Mouse (Mus musculus): Measurements from ENCODE around the gene Spata48.

Spata48 gene

DNA sequence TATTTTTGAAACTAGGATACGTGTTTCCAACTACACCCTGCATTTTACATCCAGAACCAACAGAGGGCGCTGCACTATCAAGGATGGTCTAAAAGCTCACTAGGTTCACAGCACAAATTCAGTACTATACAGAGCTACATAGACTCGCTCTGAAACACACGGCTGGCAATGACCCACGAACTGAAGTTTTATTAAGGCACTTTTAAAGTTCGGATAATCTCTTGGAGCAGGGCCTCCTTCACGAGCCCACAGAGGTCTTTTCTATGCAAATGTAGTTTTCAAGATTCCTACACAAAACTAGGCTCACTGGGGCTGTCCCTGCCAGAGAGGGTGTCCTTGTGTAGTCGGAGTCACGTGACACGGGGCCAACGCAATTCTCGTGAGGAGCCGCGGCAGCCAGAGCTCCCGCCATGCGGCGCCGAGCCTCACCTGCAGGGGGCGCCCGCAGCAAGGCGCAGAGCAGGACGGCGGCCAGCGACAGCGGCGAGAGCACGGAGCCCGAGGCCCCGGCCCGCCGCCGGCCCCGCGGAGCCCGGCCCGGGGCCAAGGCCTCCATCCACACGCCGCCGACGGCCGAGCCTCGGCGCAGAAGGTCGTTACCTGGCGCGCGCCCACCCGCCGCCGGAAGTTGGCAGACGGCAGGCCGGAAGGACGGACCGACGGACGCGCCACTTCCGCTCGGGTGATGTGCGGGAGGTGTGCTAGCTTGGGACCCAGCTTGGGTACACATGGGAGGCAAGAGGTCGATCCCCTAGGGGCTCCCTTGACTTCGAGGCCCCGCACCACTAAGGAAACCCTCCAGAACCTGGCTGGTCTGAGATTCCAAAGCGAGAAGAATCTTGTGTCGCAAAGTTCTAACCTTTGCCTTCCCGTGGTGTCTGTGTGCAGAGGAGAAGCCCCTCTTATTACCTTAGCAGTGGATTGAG lies at the start of gene Spata48, which contains the start of gene Zpbp:
Gene Spata48 (plus strand): TSS at position 460 of the 926 bp plus-strand sequence.
Gene Zpbp (minus strand): TSS at position 774 of the 926 bp plus-strand sequence.
- DNase-seq: peak; percentile 81

DNA sequence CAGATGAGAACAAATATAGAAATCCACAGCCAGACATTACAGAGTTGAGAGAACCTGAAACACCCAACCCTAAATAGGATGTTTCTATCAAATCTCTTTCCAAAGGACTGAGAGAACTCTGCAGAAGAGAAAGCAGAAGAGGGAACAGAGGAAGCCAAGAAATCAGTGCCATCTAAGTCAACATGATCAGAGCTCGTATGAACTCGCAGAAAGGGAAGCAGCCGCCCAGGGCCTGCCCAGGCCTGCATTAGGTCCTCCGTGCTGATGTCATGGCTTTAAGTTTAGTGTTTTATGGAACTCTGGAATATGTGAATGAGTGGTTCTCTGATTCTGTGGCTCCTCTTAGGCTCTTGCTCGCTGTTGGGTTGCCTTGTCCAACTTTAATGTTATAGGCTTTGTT lies 47.7 kb upstream of the Spata48 start:
- DNase-seq: no peak

DNA sequence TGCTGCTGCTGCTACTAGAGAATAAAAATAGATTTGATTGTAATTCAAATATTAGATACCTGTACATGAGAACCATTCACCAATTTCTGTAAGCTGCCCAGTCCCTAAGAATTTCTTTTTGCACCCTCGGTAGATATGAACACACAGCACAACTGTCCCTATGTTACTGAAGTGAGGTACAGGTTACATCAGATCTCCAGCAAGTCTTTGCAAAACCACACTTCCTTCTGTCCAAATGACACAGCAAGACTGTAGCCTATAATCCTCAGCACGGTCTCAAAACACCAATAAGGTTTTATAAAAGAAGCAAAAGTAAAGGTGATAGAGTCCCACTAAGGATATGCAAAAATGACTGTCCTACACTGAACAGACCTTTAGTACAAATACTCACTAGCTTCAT lies 44.5 kb upstream of the Spata48 start:
- no peak for DNase-seq

DNA sequence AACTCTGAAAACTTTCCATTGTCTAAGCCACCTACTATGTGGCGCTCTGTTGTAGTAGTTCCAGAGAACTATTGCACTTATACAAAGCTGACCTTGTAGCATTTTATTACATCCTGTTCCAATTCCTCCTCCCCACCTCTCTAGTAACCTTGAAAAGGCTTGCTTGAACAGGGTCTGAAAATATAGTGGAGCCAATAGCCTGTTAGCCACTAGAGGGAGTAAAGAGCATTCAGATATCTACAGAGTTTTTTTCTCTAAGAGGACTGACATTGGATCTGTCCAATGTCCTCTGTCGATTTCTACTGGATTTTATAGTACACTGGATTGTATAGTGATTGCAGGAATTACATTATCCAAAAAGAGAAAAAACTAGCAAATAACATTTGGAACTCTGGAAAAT lies 6.9 kb upstream of the Spata48 start:
- DNase-seq: no peak

DNA sequence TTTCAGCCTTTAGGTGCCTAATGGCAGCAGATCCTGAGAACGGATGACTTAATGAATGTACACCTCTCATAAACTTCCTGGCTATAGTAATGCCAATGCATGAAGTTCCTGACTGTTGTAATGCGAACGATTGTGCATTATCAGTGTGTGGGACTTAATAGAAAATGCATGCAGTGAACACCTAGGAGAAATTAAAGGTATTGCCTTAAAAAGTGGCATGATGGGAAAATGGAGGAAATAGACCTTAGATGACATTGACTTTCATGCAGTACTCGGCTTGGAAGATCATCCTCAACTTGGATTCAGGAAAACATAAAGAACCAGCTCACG lies 632 bp downstream of the Spata48 start:
- no peak for DNase-seq

DNA sequence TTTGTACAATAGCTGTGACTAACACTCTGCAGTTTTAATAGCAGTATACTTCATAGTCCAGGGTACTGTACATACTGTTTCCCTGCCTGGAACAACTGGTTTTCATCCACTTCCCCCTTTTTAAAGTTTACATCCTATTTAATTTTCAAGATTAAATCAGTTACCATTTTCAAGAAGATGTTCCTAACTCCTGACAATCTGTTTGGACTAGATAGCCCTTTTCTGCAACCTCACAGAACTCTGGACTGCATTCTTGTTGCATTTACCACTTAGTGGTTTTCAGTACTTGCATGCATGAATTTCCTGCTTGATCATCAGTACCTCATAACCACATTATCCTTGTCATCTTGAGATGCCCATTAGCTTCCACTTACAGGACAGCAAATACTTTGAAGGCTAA lies 7.0 kb downstream of the Spata48 start:
- DNase-seq: no peak

DNA sequence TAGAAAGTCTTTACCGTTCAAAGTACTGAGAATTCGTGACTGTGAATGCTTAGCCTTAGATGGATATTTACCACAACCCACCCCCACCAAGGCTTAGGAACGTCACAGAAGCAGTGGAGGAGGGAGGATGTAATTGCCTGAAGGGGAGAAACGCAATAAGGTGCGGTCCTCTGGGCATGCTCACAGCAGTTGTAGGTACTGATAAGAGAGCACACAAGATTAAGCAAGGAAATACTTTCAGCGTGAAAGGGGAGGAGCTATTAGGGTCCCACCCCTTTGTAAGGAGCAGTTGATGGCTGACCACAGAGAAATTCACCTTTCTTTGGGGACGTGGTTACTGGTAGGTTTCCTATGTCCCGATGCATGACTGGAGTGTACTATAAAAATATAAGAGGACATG lies 22.5 kb downstream of the Spata48 start:
- no peak for DNase-seq

DNA sequence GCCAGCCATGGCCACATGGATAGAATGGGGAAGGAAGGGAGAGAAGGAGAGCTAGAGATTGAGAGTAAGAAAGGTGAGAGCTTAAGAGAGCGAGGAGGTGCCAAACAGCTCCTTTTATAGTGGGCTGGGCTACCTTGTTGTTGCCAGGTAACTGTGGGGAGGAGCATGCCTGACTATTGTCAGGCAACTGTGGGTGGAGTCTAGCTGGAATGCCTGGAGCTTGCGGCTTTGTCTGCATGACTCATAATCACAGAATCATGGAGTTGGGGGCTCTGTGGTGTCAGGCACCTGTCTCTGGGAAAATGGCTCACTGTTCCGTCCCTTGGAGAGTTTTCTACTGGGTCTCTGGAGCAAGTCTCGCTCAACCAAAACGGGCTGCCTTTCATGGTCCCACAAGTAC lies 30.1 kb downstream of the Spata48 start:
- DNase-seq: no peak

DNA sequence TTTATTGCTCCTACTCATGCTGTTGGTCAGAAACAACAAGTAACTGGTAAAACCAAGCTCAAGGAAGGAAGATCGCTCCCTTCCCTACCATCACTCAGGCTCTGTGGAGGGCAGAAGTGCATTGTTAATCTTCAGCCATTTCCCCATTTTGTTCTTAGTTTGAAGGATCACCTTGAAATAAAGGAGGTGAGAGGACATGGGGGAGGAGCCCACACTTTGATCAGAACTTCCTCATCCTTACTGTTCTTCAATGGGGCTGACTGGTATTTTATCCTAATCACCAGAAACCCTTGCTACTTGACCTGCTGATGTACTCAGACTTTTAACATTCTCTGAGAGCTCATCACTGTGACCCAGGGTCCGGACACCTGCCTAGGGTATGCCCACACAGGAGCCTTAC lies 33.8 kb downstream of the Spata48 start:
- no peak for DNase-seq

DNA sequence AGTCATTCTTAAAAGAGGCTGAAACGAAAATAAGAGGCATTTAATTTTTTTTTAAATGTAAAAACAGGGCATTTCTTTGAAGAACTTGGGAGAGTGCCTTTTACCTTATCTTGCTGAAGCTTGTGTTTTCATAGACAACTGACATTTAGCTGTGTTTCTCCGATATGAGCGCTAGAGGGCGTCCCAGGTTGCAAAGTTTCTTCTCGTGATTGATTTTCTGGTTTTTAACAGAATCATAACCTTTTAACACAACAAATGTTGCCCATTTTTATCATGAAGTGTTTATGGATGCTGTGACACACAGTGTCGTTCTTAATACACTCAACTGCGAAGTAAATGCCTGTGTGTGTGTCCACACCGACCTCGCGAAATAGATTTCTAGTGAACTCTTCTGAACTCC lies 38.0 kb downstream of the Spata48 start:
- DNase-seq: no peak

DNA sequence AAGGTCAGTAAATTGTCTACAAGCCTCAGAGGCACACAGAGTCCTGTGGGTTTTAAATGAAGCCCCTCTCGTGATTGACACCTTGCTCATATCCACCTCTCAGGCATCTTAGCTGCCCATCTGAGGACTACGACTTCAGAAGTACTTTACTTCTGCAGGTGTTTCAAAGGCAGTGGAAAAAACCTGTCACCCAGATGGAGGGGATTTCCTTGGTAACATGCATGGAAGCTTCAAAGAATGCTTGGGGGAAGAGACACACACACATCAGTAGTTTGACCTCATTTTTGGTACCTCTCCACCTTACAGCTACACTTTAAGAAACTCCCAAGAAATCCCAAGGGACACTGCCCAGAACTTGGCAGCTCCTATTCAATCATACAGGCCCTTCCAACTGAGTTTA lies 44.3 kb downstream of the Spata48 start:
- no peak for DNase-seq

DNA sequence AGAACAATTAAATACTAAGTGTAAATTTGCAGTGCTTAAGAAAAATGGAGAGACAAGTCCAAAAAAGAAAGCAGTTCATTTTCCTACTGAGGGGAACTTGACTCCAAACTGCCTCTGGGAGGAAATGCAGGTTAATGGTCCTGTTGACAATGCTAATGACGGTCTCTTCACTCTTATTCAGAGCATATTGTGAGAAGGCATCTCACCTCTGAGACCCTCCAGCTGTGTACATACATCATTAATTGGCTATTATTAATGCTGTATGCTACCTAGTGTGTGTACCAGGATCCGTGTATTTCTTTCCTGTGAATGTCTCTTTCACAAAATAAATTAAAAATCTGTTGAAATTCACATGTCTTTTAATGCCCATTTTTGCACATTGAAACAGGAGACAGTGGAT lies 47.5 kb downstream of the Spata48 start:
- DNase-seq: no peak

DNA sequence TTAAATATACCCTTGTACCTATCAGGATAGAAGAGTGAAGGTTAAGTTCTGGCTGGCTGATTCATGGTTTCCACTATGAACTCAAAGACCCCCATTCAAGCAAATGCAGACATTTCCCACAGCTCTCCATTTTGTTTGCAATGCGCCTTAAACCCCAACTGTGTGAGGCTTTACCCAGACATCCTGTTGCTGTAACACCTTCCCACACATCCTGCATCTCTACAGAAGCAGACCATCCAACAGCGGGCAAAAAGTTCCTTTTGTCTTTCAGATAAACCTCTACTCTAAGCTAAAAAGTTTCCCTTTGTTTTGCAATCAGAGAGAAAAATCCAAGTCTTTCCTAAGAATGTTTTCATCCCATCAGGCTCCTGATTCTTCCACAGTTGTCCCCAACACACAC lies 50.2 kb downstream of the Spata48 start:
- DNase-seq: no peak

DNA sequence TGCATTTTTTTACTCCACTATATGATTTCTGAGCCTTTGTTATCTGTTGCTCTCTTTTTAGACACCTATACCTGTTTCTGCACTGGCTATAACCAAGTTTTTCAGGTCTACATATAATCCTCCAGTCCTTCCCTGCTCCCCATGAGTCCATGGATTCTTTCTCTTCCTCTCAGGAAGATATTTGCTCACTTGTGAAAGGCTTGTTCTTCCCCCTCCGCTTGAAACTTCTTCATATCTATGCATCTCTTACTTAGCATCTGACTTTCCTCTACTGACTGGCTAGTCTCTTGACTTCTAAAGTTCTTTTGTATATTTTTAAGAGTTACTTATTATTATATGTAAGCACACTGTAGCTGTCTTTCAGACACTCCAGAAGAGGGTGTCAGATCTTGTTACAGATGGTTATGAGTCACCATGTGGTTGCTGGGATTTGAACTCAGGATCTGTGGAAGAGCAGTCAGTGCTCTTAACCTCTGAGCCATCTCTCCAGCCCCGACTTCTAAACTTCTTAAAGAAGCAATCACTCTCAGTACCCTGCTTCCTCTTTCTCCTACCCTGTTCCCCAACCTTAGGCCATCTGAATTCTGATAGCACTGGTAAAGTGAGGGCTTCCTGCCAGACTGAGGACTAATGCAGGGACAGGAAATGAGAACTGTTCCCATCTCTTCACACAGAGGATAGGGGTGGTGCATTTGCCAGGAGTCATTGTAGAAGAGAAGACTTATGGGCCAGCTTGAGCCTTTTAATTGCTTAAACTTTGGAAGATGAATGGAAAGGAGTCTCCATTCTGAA lies 51.3 kb downstream of the Spata48 start:
- no peak for DNase-seq

DNA sequence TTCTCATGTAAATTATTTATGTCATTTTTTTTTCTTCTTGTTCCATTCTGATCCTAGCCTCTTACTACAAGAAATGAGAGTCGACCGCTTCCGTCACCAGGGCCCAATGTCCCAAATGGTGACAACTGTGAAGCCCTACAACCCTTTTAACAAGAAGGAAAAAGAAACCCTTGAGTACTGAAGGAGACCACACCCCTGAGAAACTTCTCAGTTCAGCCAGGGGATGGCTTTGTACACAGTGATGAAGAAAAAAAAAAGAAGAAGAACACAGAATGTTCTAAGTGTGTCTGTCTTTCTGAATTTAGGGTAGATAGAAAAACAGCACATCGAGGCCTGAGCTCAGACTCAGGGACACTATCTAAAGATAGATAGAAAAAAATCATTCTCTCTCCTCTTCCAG lies 53.0 kb downstream of the Spata48 start:
- no peak for DNase-seq

DNA sequence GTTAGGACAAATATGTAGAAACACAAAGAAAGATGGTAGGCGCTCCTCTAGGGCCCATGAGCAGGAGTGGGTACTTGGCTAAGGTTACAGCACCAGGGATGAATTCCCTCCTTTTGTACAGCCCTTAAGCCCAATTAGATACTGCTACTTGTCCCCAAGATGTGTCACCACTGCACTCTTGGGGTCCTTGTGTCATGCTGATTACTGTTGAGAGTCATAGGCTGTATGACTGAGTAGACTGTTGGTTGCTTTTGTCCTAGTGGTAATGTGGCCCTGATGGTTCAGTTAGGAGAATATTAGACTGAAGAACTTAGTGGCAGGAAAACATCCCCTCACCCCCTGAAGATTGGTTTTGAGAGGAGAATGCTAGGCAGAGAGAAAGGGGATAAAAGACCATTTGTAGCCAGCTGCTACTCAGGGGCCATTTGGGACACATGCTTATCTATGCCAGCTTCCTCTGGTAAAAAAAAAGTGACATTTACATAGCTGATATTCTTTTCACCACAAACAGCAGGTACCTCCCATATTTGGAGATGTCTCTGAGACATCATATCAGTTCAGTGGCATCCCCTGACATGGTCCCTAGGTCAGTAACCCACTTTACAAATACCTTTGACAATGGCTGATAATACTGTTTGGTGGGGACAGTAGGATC lies 56.0 kb downstream of the Spata48 start:
- no peak for DNase-seq

DNA sequence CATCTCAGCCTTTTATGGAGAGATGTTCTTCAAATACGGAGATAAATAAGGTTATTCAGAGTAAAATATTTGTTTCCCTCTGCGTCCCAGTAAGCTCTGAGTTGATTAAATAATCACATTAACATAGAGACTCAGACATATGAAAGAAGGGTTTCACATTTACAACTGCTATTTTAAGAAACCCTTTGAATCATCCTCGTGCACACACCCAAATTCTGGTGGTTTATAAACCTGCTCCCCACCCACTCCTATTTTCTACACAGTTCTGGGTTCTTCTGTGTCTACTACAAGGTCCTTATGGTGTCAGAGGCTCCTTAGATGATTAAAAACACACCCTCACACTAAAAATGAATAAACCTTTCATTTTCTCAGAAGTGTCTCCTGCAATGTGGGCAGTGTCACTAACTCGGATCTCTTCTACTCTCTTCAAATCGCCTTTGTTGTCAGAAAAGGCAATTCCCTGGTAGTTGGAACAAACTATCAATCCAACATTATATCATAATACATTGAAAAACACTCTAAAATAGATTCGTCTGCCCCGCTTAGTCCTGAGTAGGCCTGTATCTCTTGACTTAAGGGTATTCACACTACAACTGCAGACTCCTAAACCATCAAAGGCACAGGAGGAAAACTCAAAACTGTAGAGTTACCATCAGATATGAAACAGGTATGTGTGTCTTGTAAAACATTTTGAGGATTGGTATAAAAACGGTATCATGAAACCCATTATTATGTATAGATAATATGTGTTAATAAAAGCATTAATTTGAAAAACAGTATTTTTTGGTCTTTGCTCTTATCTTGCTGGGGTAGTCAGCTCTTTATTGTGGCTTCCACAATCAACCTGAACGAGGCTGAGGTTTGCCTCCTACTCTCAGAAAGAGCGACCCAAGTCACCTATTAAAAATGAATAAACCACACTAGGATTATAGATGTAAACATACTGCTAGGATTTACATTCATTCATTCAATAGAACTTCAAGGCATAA lies 57.7 kb downstream of the Spata48 start:
- DNase-seq: no peak

DNA sequence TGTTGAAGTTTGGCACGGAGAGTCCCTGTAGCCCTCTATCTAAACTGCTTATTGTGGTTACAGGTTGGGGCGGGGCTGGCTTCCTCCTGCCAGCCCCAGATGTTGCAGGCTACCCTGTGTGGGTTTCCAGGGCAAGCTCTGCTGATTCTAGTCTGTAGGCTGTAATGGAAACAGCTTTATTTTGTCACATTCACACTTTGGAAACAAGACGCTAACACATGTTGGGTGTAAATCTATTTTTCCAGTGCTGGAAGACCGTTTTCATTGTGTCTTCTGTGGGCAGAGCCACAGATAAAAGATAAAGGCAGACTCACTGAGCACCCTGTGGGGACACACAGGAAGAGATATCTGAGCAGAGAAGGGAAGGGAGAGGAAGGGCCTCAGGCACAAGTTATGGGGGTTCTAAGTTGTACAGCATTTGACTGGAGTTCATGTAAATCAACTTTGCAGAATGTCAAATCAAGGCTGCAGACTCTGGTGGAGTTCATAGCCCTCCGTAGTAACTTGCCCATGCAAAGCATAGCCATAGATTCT lies 60.1 kb downstream of the Spata48 start:
- no peak for DNase-seq

DNA sequence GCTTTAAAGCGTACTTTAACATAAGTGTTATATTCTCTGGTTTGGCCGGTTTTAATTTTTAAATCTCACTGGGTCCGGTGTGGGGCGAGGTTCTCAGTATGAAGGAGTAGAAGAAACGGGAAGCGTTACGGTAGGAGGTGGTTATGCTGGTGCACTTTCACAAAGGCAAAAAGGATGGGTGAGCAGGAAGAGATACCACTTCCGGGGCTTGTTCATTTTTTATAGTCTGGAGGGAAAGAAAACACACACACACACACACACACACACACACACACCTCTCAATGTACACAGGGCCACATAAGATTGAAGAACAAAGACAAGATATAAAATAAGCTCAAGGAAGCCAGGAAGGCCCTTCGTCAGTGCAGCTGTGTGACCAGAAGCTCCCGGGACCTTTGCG lies 66.9 kb downstream of the Spata48 start:
- no peak for DNase-seq

DNA sequence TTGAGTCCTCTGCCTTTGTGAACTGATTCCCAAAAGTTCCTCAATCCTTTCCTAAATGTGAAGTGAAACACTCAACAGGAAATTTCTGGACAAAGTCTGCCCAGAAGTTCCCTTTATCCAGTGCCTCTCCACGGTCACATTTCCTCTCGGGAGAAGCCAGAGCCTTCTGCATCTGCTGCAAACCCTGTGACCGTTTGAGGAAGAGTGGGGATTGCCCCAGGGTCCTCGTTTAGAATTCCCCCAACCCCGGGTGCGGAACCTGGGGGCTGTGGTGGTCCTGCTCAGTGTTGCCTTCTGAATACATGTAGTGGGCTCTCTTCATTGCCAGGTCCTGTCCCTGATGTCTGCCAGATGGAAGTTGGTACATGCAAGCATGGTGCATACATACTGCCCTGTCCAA lies 67.3 kb downstream of the Spata48 start:
- no peak for DNase-seq

DNA sequence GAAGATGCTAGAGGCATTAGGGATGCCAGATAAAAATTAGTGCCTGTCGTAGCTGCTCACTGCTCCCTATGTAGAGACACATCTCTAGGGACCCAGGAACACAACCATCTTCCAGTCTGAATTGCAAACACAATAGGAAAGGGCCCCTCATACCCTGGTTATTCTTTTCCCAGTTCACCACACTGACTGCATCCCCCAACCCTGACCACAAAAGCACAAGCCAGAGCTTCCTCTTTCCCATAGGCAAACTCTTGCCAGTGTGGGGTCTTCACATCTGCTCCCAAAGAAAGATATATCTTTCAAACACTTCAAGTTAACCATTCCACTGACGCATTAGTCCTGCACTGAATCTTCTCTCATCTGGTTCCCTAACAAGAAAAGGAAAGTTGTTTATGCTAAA lies 68.2 kb downstream of the Spata48 start:
- no peak for DNase-seq

DNA sequence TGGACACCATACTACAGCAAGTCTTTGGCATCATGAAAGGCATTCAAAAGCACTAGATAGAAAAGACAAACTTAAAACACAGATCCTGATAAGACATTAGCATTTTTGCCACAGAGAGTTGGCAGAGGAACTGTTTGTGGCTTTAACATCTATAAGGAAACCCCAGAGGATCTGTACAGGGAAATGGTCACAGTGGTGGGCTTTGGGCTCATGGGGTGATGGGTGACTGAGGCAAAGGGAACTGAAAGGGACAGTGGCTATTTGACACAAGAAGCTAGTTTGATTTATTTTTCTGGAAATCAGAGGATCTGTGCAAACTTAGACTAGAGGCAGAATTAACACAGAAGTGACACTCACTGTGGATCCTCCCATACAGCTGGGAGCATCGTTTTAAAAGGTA lies 74.4 kb downstream of the Spata48 start:
- no peak for DNase-seq

All from cerebellum, adult 9-11 months (tissue).